Mouse (Mus musculus) gastrocnemius, adult 2 months (tissue): Measurements from ENCODE around the gene 1700061G19Rik. TPM values are rescaled to one million over a fixed set of nuclear protein-coding genes. Genes with fewer than 3 reads are reported as not detected.

Experiments used
- DNase-seq: peaks from one replicate; pipeline ENCODE4 v3.0.0; 2022
- H3K27ac ChIP-seq: fragments of 200-600 bp; 2 replicates; pipeline ENCODE4 v1.8.1; 2022; ENCODE audit warnings: mild to moderate bottlenecking
- H3K4me3 ChIP-seq: fragments of 200-600 bp; 2 replicates; pipeline ENCODE4 v1.8.1; 2022; ENCODE audit warnings: mild to moderate bottlenecking, moderate library complexity
- CTCF ChIP-seq: fragments of 200-600 bp; IDR thresholded peaks from 2 replicates; pipeline ENCODE4 v1.8.1; 2022; ENCODE audit warnings: antibody characterized with exemption, mild to moderate bottlenecking, moderate library complexity
- intact Hi-C: fragments of 180-260 bp; cut with DNase I; formaldehyde crosslinking; loops from one replicate; pipeline ENCODE4 v1.15.1; 2025
- total RNA-seq, 2 experiments: library from RNA; stranded (reverse); gene quantifications; 2 replicates each; pipeline ENCODE4 v1.2.3; 2021

1700061G19Rik gene
- total RNA-seq, 2 experiments from 2014 or later: not detected

DNA sequence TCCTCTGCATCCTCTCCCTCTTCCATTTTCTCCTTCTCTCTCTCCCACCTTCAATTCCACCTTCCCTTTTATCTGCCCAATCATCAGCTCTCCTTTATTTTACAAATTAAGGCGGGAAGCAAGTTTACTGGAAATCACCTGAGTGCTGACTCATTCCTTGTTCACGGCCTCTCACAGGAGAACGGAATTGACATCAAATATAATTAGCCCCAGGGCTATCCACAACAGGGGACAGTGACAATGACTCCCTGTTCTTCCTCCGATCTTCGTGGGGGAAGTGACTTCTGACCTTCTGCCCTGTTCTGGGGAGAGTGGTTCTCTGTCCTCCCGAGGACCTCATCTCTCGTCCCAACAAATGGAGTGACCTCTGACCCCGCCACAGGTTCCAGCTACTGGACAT lies 1.7 kb downstream of the 1700061G19Rik start:
- DNase-seq: no peak
- Histone ChIP-seq H3K27ac (no peak overlapping the region), H3K4me3 (no peak overlapping the region)
- intact Hi-C loops: no loop called here
- TF ChIP-seq CTCF: no peak

GRCm38 (mm10) chr17:56877426-56877825 lies 2.1 kb downstream of the 1700061G19Rik start:
- no peak overlapping the region for H3K4me3 ChIP-seq
- no peak overlapping the region for H3K27ac ChIP-seq
- intact Hi-C loops: no loop called here
- TF ChIP-seq CTCF: no peak
- DNase-seq: no peak

GRCm38 (mm10) chr17:56883612-56884011 lies 8.3 kb downstream of the 1700061G19Rik start:
- Histone ChIP-seq H3K4me3 (peak overlapping the region; percentile 59), H3K27ac (peak overlapping the region; percentile 20; the same call in 1 of the 2 replicates)
- DNase-seq: no peak
- TF ChIP-seq CTCF: no peak
- intact Hi-C loops: no loop called here

GRCm38 (mm10) chr17:56884331-56884730 lies 9.1 kb downstream of the 1700061G19Rik start:
- no peak for DNase-seq
- TF ChIP-seq CTCF: no peak
- intact Hi-C loops: no loop called here
- Histone ChIP-seq H3K27ac (no peak overlapping the region), H3K4me3 (no peak overlapping the region)

GRCm38 (mm10) chr17:56884809-56885208 lies 9.5 kb downstream of the 1700061G19Rik start:
- H3K27ac ChIP-seq: no peak overlapping the region
- no peak for TF ChIP-seq CTCF
- no peak for DNase-seq
- H3K4me3 ChIP-seq: no peak overlapping the region
- intact Hi-C loops: no loop called here

GRCm38 (mm10) chr17:56888050-56888449 lies 12.8 kb downstream of the 1700061G19Rik start:
- TF ChIP-seq CTCF: peak; percentile 22; the same call in 1 of the 2 replicates
- DNase-seq: no peak
- no peak overlapping the region for H3K4me3 ChIP-seq
- H3K27ac ChIP-seq: no peak overlapping the region
- intact Hi-C loops: no loop called here

DNA sequence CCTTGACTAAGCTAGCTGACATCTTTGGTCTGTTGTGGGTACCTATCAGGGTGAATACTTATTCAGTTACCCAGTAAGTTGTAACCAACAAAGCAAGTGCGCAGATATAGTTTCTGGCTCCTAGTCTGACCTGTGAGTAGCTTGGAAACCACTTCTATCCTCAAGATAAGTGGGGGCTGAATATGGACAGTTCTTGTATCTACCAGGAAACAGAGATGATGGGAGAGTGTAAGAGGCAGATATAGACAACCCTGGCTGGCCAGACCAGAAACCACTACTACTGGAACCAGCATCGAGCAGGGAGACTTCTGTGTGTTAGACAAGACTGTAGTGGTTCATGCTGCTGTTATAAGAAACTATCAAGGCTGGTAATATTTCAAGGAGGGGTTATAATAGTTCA lies 14.7 kb downstream of the 1700061G19Rik start:
- TF ChIP-seq CTCF: no peak
- intact Hi-C loops: no loop called here
- no peak for DNase-seq
- Histone ChIP-seq H3K4me3 (no peak overlapping the region), H3K27ac (no peak overlapping the region)

- no peak for DNase-seq
- no peak overlapping the region for H3K4me3 ChIP-seq
- intact Hi-C loops: no loop called here
- no peak for TF ChIP-seq CTCF
- H3K27ac ChIP-seq: no peak overlapping the region
These were observed 20.2 kb downstream of the 1700061G19Rik start for GRCm38 (mm10) chr17:56895368-56895918.

DNA sequence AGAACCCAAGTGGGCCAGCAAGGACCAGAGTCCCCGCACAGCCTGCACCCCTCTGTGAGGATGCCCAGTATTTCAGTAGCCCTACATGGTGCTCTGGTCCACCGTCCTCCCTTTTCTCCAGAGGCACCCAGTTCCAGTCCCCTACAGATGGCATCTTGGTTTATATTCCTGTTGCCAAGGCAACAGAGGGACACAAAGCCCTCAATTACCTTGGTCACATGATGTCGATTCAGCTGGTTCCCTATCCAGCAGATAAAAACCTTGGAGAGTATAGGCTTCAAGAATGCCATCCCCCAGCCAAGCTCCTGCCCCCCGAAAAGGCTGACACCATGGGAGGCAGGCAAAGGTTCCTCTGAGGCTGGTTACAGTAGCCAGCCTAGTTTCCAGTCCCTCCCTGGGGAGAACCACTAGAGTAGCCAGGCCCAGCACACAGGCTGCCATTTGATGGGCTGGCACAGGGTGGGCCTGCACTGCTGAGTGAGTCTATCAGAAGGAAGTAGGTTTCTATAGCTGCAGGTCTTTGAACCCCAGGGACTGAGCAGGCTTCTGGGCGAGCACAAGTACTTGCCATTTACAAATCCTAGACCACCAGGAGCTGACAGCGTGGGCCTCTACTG lies 21.3 kb downstream of the 1700061G19Rik start:
- Histone ChIP-seq H3K4me3 (no peak overlapping the region), H3K27ac (no peak overlapping the region)
- intact Hi-C loops: loop anchor here (1.0 kb wide), 1 partner anchor 55 kb away; no protein-coding TSS in a partner anchor
- DNase-seq: no peak
- no peak for TF ChIP-seq CTCF

DNA sequence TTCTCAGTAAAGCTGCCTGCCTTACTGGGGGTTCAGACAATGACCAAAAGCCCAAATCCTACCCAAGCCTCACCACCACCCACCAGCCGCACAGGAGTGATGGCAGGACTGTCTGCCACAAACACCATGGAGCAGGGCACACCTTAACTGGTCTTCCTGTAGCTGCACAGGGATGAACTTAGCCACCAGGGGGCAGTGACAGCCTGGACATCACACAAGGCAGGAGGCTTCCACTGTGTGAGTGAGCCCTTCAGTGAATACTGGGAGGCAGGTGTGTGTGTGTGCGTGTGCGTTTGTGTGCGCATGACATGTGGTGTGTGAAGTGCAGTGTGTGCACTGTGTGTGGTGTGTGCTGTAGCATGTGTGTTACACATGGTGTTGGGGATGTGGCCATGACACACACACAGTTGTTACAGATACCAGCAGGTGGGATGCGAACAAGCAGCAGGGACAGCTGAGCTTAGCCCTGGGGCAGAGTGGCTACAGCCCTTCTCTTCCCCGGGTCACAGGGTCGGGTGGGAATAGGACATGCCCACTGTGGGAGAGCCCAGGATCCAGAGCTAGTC lies 22.4 kb downstream of the 1700061G19Rik start:
- TF ChIP-seq CTCF: peak; percentile 93
- intact Hi-C loops: loop anchor here (1.0 kb wide), 1 partner anchor 54 kb away; no protein-coding TSS in a partner anchor
- Histone ChIP-seq H3K27ac (no peak overlapping the region), H3K4me3 (no peak overlapping the region)
- peak; percentile 86 for DNase-seq

GRCm38 (mm10) chr17:56902698-56903097 lies 27.4 kb downstream of the 1700061G19Rik start:
- intact Hi-C loops: no loop called here
- peak; percentile 18 for DNase-seq
- TF ChIP-seq CTCF: no peak

DNA sequence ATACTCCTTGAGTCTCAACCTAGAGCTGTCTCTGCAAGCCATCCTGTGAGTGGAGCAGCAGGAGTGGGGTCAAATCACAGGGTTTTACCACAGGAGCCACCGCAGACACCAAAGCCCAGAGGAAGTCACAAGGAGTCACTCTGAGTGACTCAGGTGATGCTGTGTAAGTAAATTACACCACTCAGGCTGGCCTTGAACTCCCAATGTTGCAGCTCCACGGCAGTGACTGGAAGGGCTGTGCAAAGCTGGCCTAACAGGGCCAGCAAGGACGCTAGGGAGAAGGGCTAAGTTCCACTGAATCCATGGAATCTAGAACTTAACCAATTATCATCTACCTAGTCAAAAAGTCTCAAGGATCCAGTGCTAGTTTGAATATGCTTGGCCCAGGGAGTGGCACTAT lies 30.9 kb downstream of the 1700061G19Rik start:
- intact Hi-C loops: no loop called here
- H3K4me3 ChIP-seq: no peak overlapping the region
- TF ChIP-seq CTCF: no peak
- H3K27ac ChIP-seq: no peak overlapping the region
- no peak for DNase-seq

More at GRCm38 (mm10) chr17:56902698-56903097, 27.4 kb downstream of the 1700061G19Rik start:
- H3K4me3 ChIP-seq: no peak overlapping the region
- no peak overlapping the region for H3K27ac ChIP-seq

GRCm38 (mm10) chr17:56907096-56907495 lies 31.8 kb downstream of the 1700061G19Rik start:
- no peak for DNase-seq
- Histone ChIP-seq H3K27ac (no peak overlapping the region), H3K4me3 (no peak overlapping the region)
- TF ChIP-seq CTCF: no peak
- intact Hi-C loops: no loop called here
